Mouse (Mus musculus) ovary, postnatal 14 days (tissue): Measurements from ENCODE around the gene Sergef.

Experiments
- DNase-seq: peaks from one replicate; pipeline ENCODE4 v3.0.0; 2022; ENCODE audit warnings: low spot score

Sergef gene

GRCm38 (mm10) chr7:46540616-46541015, 99.0 kb downstream of the Sergef start:
- DNase-seq, result no peak

- no peak for DNase-seq
Observed at GRCm38 (mm10) chr7:46536456-46537097, 103.0 kb downstream of the Sergef start.

GRCm38 (mm10) chr7:46535429-46535799, 104.2 kb downstream of the Sergef start:
- peak; percentile 18 for DNase-seq

GRCm38 (mm10) chr7:46534767-46535428, 104.7 kb downstream of the Sergef start:
- no peak for DNase-seq

GRCm38 (mm10) chr7:46533518-46533917, 106.1 kb downstream of the Sergef start:
- DNase-seq, result no peak

GRCm38 (mm10) chr7:46531345-46531744, 108.3 kb downstream of the Sergef start:
- DNase-seq, result no peak

- DNase-seq, result no peak
Observed at GRCm38 (mm10) chr7:46529930-46530329, 109.7 kb downstream of the Sergef start.

GRCm38 (mm10) chr7:46529259-46529658, 110.3 kb downstream of the Sergef start:
- no peak for DNase-seq

GRCm38 (mm10) chr7:46526665-46527154, 112.9 kb downstream of the Sergef start:
- DNase-seq, result no peak

- no peak for DNase-seq
Observed at GRCm38 (mm10) chr7:46523215-46523614, 116.4 kb downstream of the Sergef start.

GRCm38 (mm10) chr7:46521794-46522193, 117.8 kb downstream of the Sergef start:
- no peak for DNase-seq

GRCm38 (mm10) chr7:46519148-46519547, 120.5 kb downstream of the Sergef start:
- no peak for DNase-seq

GRCm38 (mm10) chr7:46517158-46517557, 122.4 kb downstream of the Sergef start:
- no peak for DNase-seq

GRCm38 (mm10) chr7:46515960-46516359, 123.6 kb downstream of the Sergef start:
- DNase-seq, result no peak

GRCm38 (mm10) chr7:46514981-46515380, 124.6 kb downstream of the Sergef start:
- no peak for DNase-seq

GRCm38 (mm10) chr7:46513562-46513961, 126.0 kb downstream of the Sergef start:
- no peak for DNase-seq

- no peak for DNase-seq
Observed at GRCm38 (mm10) chr7:46512792-46513191, 126.8 kb downstream of the Sergef start.

GRCm38 (mm10) chr7:46510806-46511205, 128.8 kb downstream of the Sergef start:
- DNase-seq, result no peak

- DNase-seq, result no peak
Observed at GRCm38 (mm10) chr7:46509391-46510310, 130.0 kb downstream of the Sergef start.

GRCm38 (mm10) chr7:46508590-46509318, 130.9 kb downstream of the Sergef start:
- DNase-seq, result no peak

- DNase-seq, result no peak
Observed at GRCm38 (mm10) chr7:46504157-46504556, 135.4 kb downstream of the Sergef start.

GRCm38 (mm10) chr7:46502650-46503049, 137.0 kb downstream of the Sergef start:
- no peak for DNase-seq
